Mouse (Mus musculus): ENCODE data around the gene AA986860.

DNA sequence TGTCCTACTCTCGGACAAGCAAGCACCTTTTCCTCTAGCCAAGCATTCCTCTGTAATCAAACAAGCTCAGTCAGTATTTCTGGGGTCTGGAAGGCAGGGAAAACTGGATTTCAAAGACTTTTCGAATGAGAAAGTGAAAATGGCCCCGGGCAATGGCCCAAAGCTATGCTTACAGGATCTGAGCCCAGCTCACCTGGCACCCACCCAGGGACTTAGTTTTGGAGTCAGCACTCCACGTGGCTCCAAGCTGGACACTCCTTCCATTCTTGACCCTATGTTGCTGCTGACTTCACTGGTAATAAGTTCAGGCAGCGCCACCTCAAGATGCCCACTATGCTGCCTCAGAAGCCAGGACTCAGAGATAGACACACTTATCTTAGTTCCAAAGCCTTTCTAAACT is 35.3 kb downstream of the AA986860 start:
- no peak for TF ChIP-seq CTCF (IDR thresholded peaks at IDR 0.05; ENCODE audit: borderline replicate concordance, extremely low read depth, insufficient read depth, insufficient read length)
- TF ChIP-seq POLR2A (IDR thresholded peaks at IDR 0.05; ENCODE audit: borderline replicate concordance, extremely low read depth, insufficient read depth, insufficient read length, poor library complexity, severe bottlenecking) = no peak

All from brain, embryonic 14.5 days (tissue).